Mouse (Mus musculus): ENCODE results near the gene Fads6. TPM values are rescaled to one million over a fixed set of nuclear protein-coding genes. Genes with fewer than 3 reads are reported as not detected.
A peak's percentile ranks its signal among the peaks of the same experiment; 100 is the strongest.

Gene Fads6
- polyA plus RNA-seq, 1 experiment: 1.9 TPM

DNA sequence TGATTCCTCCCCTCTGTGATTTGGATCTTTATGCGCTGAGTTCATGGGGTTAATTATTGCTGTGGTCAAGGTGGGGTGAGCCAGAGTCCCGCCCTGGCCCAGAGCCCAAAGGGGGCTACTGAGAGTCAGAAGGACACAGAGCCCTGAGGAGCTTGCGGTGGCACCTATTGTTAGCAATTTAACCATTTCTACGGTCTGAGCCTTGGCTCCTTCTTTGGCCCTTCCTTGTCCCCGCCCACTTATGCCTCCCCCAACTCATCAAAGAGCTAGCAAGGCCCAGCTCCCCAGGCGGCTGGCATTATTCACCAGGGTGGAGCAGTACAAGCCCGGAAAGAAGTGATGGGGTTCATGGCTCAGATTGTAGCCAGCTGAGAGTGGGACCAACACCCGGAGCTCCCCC lies 9.4 kb upstream of the Fads6 start, which contains the start of gene Otop2:
TSS of gene Otop2 (plus strand) at position 301 of the 400 bp plus-strand sequence.
- Histone ChIP-seq H3K4me3 (ENCODE audit: insufficient read depth, low read length) (no peak within 1 kb of the TSS), H3K4me1 (ENCODE audit: control insufficient read depth, insufficient read depth, low read length) (no peaks in the 10 kb centered on the region), H3K27ac (ENCODE audit: insufficient read depth, low read depth, low read length) (no peak within 1 kb of the TSS)

DNA sequence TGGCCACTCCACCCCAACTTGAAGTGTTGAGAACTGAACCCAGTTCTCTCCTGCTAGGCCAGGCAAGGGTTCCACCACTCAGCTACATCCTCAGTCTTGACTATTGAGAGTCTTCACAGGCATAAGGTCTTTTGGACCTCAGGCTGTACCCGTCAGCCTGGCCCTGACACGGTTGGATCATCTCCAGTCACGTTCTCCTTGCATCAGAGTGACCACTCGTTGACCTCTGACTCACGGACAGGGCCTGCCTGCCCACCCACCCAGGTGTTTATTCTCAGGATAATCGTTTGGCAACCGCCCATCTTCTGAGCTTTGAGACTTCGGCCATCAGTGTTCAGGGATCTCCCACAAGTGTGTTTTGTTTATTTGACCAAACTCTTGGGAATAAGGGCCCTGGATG lies 5.7 kb upstream of the Fads6 start:
- Histone ChIP-seq H3K4me3 (ENCODE audit: insufficient read depth, low read length) (no peak overlapping the region), H3K27ac (ENCODE audit: insufficient read depth, low read depth, low read length) (no peak overlapping the region), H3K4me1 (ENCODE audit: control insufficient read depth, insufficient read depth, low read length) (no peaks in the 10 kb centered on the region)
- TF ChIP-seq CTCF (IDR thresholded peaks at IDR 0.05; ENCODE audit: low read depth, low read length): no peak
- no peak for TF ChIP-seq POLR2A (IDR thresholded peaks at IDR 0.05; ENCODE audit: borderline replicate concordance, low read depth, low read length)

More for the DNA sequence above, 9.4 kb upstream of the Fads6 start, which contains the start of gene Otop2:
- no peak for TF ChIP-seq POLR2A (IDR thresholded peaks at IDR 0.05; ENCODE audit: borderline replicate concordance, low read depth, low read length)

DNA sequence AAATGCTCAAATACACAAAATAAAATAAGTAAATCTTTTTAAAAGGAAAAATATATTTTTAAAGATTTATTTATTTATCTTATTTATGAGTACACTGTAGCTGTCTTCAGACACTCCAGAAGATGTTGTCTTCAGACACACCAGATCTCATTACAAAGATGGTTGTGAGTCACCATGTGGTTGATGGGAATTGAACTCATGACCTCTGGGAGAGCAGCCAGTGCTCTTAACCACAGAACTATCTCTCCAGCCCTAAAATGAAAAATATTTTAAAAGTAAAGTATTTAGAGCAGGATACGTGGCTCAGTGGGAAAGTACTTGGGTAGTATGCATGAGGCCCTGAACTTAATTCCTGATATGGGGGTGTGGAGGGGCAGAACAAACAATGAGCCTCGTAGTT lies 3.9 kb upstream of the Fads6 start:
- Histone ChIP-seq H3K4me3 (ENCODE audit: insufficient read depth, low read length) (no peak overlapping the region), H3K27ac (ENCODE audit: insufficient read depth, low read depth, low read length) (no peak overlapping the region), H3K4me1 (ENCODE audit: control insufficient read depth, insufficient read depth, low read length) (peaks cover 3% of the 10 kb centered on the region; the same call in 1 of the 2 replicates)
- no peak for TF ChIP-seq POLR2A (IDR thresholded peaks at IDR 0.05; ENCODE audit: borderline replicate concordance, low read depth, low read length)
- no peak for TF ChIP-seq CTCF (IDR thresholded peaks at IDR 0.05; ENCODE audit: low read depth, low read length)

DNA sequence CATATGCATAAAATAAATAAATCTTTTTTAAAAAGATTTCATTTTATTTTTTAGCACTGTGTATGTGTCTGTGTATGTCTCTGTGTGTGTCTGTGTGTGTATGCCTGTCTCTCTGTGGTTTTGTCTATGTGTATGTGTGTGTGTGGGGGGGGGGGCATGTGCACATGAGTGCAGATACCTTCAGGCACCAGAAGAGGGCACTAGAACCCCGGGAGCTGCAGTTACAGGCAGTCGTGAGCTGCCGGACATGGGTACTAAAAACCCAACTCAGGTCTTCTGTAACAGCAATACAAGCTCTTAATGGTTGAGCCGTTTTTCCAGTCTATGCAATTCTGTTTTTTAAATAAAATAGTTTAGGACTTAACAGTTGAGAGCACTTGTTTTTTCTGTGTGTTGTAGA lies 3.3 kb upstream of the Fads6 start:
- TF ChIP-seq CTCF (IDR thresholded peaks at IDR 0.05; ENCODE audit: low read depth, low read length) (no peak), POLR2A (IDR thresholded peaks at IDR 0.05; ENCODE audit: borderline replicate concordance, low read depth, low read length) (no peak)
- Histone ChIP-seq H3K4me1 (ENCODE audit: control insufficient read depth, insufficient read depth, low read length) (peaks cover 3% of the 10 kb centered on the region; the same call in 1 of the 2 replicates), H3K27ac (ENCODE audit: insufficient read depth, low read depth, low read length) (no peak overlapping the region), H3K4me3 (ENCODE audit: insufficient read depth, low read length) (no peak overlapping the region)

DNA sequence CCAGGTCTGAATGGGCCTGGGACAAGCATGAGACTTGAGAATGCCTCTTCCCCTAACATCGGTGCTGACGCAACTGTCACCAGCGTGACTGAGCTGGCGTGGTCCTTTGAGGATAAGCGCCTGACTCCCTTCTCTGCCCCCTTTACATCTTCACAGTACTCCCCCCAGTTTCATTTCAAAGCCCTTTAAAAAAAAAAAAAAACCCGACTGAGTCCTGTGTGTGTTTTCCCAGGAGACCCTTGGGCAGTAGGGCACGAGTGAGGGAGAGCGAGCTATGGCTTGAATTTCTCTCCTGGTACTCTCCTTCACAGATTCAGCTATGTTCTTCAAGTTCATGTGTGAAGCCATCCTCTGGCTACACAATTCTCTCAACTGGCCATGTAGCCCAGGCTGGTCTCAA lies 697 bp upstream of the Fads6 start:
- TF ChIP-seq POLR2A (IDR thresholded peaks at IDR 0.05; ENCODE audit: borderline replicate concordance, low read depth, low read length) (no peak), CTCF (IDR thresholded peaks at IDR 0.05; ENCODE audit: low read depth, low read length) (no peak)
- H3K4me3 ChIP-seq (ENCODE audit: insufficient read depth, low read length): no peak overlapping the region
- peaks cover 3% of the 10 kb centered on the region; the same call in 1 of the 2 replicates for H3K4me1 ChIP-seq (ENCODE audit: control insufficient read depth, insufficient read depth, low read length)
- no peak overlapping the region for H3K27ac ChIP-seq (ENCODE audit: insufficient read depth, low read depth, low read length)

DNA sequence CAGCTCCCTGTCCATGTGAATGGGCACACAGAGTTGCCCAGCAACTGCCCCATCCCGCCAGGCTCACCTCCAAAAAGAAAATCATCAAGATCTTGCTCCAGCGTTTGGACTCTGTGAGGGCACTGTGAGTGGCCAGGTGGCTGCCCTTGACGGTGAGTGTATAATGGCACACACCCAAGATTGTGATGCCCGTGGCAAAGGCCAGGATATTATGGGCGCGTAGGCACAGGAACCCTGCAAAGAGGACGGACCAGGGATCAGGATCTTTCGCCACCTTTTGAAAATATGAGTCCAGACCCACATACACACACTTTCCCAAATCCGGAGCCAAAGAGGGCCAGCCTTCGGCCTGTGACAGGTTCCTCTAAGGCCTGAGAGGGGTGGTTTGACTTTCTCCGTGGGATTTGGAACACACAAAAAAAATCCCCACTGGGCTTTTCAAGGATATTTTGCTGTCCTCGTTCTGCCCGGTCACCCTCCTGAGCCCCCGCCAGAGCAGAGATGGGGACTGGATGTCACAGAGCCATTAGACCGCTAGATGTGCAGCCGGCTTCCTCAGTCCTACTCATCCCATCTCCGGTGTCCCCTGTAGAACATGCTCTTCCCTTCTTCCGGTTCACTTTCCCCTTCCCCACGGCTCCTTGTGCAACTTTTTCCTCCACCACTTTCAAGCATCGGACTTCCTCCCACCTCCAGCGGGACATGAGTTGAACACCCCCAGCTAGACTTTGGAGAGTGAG lies 822 bp downstream of the Fads6 start:
- no peak for TF ChIP-seq POLR2A (IDR thresholded peaks at IDR 0.05; ENCODE audit: borderline replicate concordance, low read depth, low read length)
- no peak for TF ChIP-seq CTCF (IDR thresholded peaks at IDR 0.05; ENCODE audit: low read depth, low read length)
- Histone ChIP-seq H3K4me1 (ENCODE audit: control insufficient read depth, insufficient read depth, low read length) (peaks cover 7% of the 10 kb centered on the region), H3K27ac (ENCODE audit: insufficient read depth, low read depth, low read length) (no peak overlapping the region), H3K4me3 (ENCODE audit: insufficient read depth, low read length) (peak overlapping the region; percentile 69)

DNA sequence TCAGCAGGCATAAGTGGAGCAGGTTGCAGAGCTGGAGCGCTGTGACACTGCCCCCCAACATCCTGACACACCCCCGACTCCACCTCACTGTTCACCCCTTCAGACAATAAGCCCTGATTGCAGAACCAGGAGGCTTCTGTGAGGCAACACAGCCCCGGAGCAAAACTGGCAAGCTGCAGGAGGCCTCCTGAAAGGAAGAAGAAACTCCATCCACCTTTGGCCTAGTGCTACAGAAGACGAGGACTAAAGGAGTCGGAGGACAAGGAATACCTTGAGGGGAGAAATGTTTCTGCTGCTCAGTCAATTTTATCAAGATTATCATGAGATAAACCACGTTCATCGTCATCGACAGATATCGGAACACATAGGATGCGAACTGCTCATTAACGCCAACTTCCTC lies 1.5 kb downstream of the Fads6 start:
- H3K4me1 ChIP-seq (ENCODE audit: control insufficient read depth, insufficient read depth, low read length): peaks cover 12% of the 10 kb centered on the region
- no peak overlapping the region for H3K27ac ChIP-seq (ENCODE audit: insufficient read depth, low read depth, low read length)
- TF ChIP-seq POLR2A (IDR thresholded peaks at IDR 0.05; ENCODE audit: borderline replicate concordance, low read depth, low read length) (no peak), CTCF (IDR thresholded peaks at IDR 0.05; ENCODE audit: low read depth, low read length) (no peak)
- no peak overlapping the region for H3K4me3 ChIP-seq (ENCODE audit: insufficient read depth, low read length)

DNA sequence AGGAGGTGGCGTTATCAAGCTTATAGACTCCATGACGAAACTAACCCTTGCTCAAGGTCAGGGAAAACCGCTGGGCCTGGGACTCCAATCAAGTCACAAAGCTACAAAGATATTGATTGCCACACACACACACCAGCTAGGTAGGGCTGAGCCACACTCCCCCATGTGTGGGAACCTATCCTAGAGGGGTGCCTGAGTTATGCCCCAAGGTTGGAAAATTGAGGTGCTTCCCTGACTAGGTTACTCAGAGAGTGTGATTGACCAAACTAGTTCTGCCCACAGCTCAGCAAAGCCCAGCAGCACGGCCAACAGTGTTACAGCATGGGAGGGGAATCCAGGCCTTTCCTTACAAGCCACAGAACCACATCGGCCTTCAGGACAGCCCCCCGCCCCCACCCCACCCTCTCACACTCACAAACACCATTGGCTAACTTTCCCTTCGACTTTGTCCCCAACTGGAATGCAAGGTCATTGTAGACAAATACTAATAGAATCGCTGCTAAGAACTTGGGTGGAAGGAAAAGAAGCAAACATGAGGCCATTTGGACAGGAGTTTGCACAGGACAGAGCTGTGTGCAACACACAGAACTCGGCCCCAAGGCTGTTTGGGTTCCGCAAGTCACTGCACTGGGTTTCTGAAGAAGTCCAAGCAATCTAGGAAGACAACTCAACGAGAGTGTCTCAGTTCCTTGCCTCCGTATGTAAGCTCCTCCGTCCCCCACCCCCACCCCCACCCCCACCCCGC lies 4.7 kb downstream of the Fads6 start:
- Histone ChIP-seq H3K4me1 (ENCODE audit: control insufficient read depth, insufficient read depth, low read length) (peaks cover 23% of the 10 kb centered on the region), H3K4me3 (ENCODE audit: insufficient read depth, low read length) (no peak overlapping the region), H3K27ac (ENCODE audit: insufficient read depth, low read depth, low read length) (no peak overlapping the region)
- TF ChIP-seq POLR2A (IDR thresholded peaks at IDR 0.05; ENCODE audit: borderline replicate concordance, low read depth, low read length) (no peak), CTCF (IDR thresholded peaks at IDR 0.05; ENCODE audit: low read depth, low read length) (no peak)

DNA sequence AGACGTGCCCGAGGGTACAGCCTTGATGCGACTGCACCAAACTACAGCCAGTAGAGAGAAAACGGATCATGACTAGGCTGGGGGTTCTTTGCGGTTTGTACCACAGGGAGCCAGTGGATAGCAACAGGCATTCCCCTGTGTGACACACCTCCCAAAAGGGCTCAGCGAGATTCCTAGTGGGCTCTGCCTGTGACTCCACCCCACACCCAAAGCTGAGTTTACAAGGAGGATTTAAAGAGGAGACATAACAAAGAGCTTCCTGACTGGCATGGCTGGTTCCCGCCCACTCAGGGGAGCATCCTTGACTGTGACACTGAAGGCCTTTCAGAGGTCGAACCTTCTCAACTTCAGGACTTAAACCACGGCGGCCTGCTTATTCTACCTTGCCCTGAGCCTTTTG lies 6.0 kb downstream of the Fads6 start:
- H3K4me1 ChIP-seq (ENCODE audit: control insufficient read depth, insufficient read depth, low read length): peaks cover 23% of the 10 kb centered on the region
- no peak overlapping the region for H3K4me3 ChIP-seq (ENCODE audit: insufficient read depth, low read length)
- TF ChIP-seq CTCF (IDR thresholded peaks at IDR 0.05; ENCODE audit: low read depth, low read length): no peak
- TF ChIP-seq POLR2A (IDR thresholded peaks at IDR 0.05; ENCODE audit: borderline replicate concordance, low read depth, low read length): no peak
- H3K27ac ChIP-seq (ENCODE audit: insufficient read depth, low read depth, low read length): no peak overlapping the region

DNA sequence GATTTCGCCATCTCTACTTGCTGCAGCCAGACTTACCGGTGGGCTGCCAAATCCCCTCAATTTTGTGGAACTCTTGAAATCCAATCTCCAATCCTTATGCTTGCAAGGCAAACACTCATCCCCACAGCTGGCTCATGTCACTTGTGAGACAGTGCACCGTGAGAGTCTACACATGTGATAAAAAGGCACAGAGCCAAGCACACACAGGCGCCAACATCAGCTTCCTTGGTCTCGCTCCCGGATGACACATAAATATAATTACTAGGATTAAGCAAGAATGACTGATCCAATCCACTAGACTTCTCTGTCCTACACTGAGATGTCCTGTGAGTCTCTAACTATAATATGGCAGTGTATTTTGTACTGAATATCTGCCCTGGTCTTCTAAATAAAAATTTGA lies 6.5 kb downstream of the Fads6 start:
- TF ChIP-seq CTCF (IDR thresholded peaks at IDR 0.05; ENCODE audit: low read depth, low read length) (no peak), POLR2A (IDR thresholded peaks at IDR 0.05; ENCODE audit: borderline replicate concordance, low read depth, low read length) (no peak)
- 0 out of 2 replicates have a peak overlapping the region, but pooled peaks have one; percentile 2 for H3K27ac ChIP-seq (ENCODE audit: insufficient read depth, low read depth, low read length)
- peaks cover 24% of the 10 kb centered on the region for H3K4me1 ChIP-seq (ENCODE audit: control insufficient read depth, insufficient read depth, low read length)
- no peak overlapping the region for H3K4me3 ChIP-seq (ENCODE audit: insufficient read depth, low read length)

All from bone marrow macrophage, adult 2 months (primary cell).